Mouse (Mus musculus) stomach, embryonic 16.5 days (tissue): ENCODE results near the gene Ccpg1os. TPM values are rescaled to one million over a fixed set of nuclear protein-coding genes. Genes with fewer than 3 reads are reported as not detected.

Experiments
- ATAC-seq: fragments of 200-750 bp; cut with Nextera tagmentation; 2 replicates; pipeline ENCODE4 v1.8.0; 2017; ENCODE audit warnings: moderate number of reproducible peaks, moderate TSS enrichment; ENCODE audit not compliant: insufficient read depth, low FRiP score
- H3K27ac ChIP-seq: fragments of 300-500 bp; sonication (generic); 2 replicates; pipeline ENCODE4 v1.5.1; 2014; ENCODE audit warnings: low read length
- H3K27me3 ChIP-seq: fragments of 300-500 bp; sonication (generic); 2 replicates; pipeline ENCODE4 v1.6.1; 2014; ENCODE audit warnings: low read length, control low read depth, mixed read lengths; ENCODE audit not compliant: control insufficient read depth, insufficient read depth
- H3K36me3 ChIP-seq: fragments of 300-500 bp; sonication (generic); 2 replicates; pipeline ENCODE4 v1.6.1; 2014; ENCODE audit warnings: low read length; ENCODE audit not compliant: control insufficient read depth, insufficient read depth
- H3K4me1 ChIP-seq: fragments of 300-500 bp; sonication (generic); 2 replicates; pipeline ENCODE4 v1.6.1; 2014; ENCODE audit warnings: low read length, control low read depth, mixed read lengths; ENCODE audit not compliant: control insufficient read depth, insufficient read depth
- H3K4me2 ChIP-seq: fragments of 300-500 bp; sonication (generic); 2 replicates; pipeline ENCODE4 v1.6.1; 2014; ENCODE audit warnings: low read depth, low read length, mixed read lengths
- H3K4me3 ChIP-seq: fragments of 300-500 bp; sonication (generic); replicated peaks from 2 replicates; pipeline ENCODE4 v1.5.1; 2014; ENCODE audit warnings: mild to moderate bottlenecking, low read length
- H3K9ac ChIP-seq: fragments of 300-500 bp; sonication (generic); 2 replicates; pipeline ENCODE4 v1.6.1; 2014; ENCODE audit warnings: low read length
- H3K9me3 ChIP-seq: fragments of 300-500 bp; sonication (generic); replicated peaks from 2 replicates; pipeline ENCODE4 v1.6.1; 2016; ENCODE audit warnings: low read length, control low read depth; ENCODE audit not compliant: control insufficient read depth
- WGBS: fragments of 180-500 bp; shearing (Covaris S2); extraction: QIAGEN DNeasy Blood & Tissue Kit; methylation state at CpG from one replicate; pipeline ENCODE4 v1.1.7; 2014; 5-methylcytosine and 5-hydroxymethylcytosine counted together
- microRNA-seq: library from miRNA; unstranded; fragments of <30 nt; microRNA quantifications from one replicate; pipeline ENCODE4, GENCODE M21; 2016
- polyA plus RNA-seq: library from polyadenylated mRNA; unstranded; fragments of >200 nt; fragmentation: Nextera tagmentation; extraction: Ambion mirVana; gene quantifications from 2 replicates; pipeline ENCODE4 v1.2.1, GENCODE M21; 2015

The Ccpg1os gene
- polyA plus RNA-seq, 1 experiment from 2014 or later: 11.2 TPM

DNA sequence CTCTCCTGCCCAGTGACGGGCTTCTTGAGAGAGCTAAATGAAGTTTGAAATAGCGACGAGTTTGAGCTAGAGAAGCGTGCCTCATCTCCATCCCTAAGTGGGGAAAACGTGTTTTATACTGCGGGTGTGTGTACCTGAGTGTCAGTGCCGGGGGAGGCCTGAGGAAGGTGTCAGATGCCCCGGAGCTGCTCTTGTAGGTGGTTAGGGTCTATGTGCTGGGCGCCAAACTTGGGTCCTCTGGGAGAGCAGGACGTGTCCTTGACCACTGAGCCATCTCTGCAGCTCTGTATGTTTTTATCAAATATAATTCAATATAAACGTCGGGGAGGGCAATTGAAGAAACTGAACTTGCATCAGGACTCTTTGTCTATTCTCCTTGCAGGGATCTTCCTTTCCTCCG, 40.9 kb downstream of the Ccpg1os start:
- no peak overlapping the region for H3K4me3 ChIP-seq
- no peaks in the 10 kb centered on the region for H3K27me3 ChIP-seq
- 88% methylated on average over 13 of the region's 13 CpGs for WGBS
- no peak overlapping the region for H3K27ac ChIP-seq
- no peaks in the 10 kb centered on the region for H3K9me3 ChIP-seq
- no peak overlapping the region for H3K4me2 ChIP-seq
- no peak for ATAC-seq
- H3K4me1 ChIP-seq: no peaks in the 10 kb centered on the region; the same call in 1 of the 2 replicates
- no peak overlapping the region for H3K9ac ChIP-seq
- H3K36me3 ChIP-seq: peaks cover 11% of the 10 kb centered on the region; the same call in 1 of the 2 replicates

GRCm38 (mm10) chr9:72943424-72943823, 41.8 kb downstream of the Ccpg1os start:
- H3K4me3 ChIP-seq: no peak overlapping the region
- H3K9ac ChIP-seq: no peak overlapping the region
- H3K4me1 ChIP-seq: no peaks in the 10 kb centered on the region; the same call in 1 of the 2 replicates
- no peak for ATAC-seq
- H3K27ac ChIP-seq: no peak overlapping the region
- 55% methylated on average over 3 of the region's 3 CpGs for WGBS
- H3K27me3 ChIP-seq: no peaks in the 10 kb centered on the region
- no peak overlapping the region for H3K4me2 ChIP-seq
- H3K9me3 ChIP-seq: no peaks in the 10 kb centered on the region
- peaks cover 11% of the 10 kb centered on the region; the same call in 1 of the 2 replicates for H3K36me3 ChIP-seq

DNA sequence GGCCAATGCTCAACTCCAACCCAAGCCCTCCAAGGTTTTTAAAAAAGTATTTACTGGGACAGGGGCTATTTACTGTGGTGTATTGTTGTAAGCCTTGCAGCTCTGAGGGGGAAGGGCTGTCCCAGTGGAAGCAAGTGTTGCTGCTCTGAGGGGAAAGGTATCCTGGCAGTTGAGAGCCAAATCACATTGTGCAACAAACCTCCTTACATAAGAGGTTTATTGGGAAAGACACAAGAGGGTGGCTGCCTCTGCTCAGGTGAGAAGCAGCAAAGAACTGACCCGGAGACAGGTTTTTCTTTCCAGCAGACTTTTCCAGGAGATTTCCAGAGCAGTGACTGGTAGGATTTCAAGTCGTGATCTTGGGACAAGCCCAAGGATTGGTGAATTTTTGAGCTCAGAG, 48.9 kb downstream of the Ccpg1os start:
- no peaks in the 10 kb centered on the region; the same call in 1 of the 2 replicates for H3K9me3 ChIP-seq
- no peak overlapping the region for H3K9ac ChIP-seq
- no peak overlapping the region for H3K4me3 ChIP-seq
- 74% methylated on average over 2 of the region's 2 CpGs for WGBS
- ATAC-seq: no peak
- no peak overlapping the region for H3K27ac ChIP-seq
- H3K4me1 ChIP-seq: no peaks in the 10 kb centered on the region
- no peak overlapping the region for H3K4me2 ChIP-seq
- no peaks in the 10 kb centered on the region for H3K27me3 ChIP-seq
- no peaks in the 10 kb centered on the region for H3K36me3 ChIP-seq

DNA sequence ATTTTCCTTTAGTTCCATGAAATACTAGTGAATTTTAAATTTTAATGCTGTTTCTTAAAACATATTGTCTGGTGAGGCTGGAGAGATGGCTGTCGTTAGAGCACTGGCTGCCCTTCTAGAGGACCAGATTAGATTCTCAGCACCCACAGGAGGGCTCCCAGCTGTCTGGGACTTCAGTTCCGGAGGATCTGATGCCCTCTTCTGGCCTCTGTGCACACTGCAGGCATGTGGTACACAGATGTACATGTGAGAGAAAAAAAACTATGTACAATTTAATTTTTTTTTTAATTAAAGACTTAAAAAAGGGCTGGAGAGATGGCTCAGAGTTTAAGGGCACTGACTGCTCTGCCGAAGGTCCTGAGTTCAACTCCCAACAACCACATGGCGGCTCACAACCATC, 49.9 kb downstream of the Ccpg1os start:
- no peak overlapping the region for H3K9ac ChIP-seq
- H3K27ac ChIP-seq: no peak overlapping the region
- H3K27me3 ChIP-seq: no peaks in the 10 kb centered on the region
- H3K36me3 ChIP-seq: no peaks in the 10 kb centered on the region
- 88% methylated on average over 4 of the region's 4 CpGs for WGBS
- no peaks in the 10 kb centered on the region for H3K4me1 ChIP-seq
- H3K4me3 ChIP-seq: no peak overlapping the region
- no peaks in the 10 kb centered on the region; the same call in 1 of the 2 replicates for H3K9me3 ChIP-seq
- ATAC-seq: no peak
- no peak overlapping the region for H3K4me2 ChIP-seq

GRCm38 (mm10) chr9:72931166-72931790, 53.9 kb downstream of the Ccpg1os start:
- WGBS: 79% methylated on average over 13 of the region's 13 CpGs
- peaks cover 10% of the 10 kb centered on the region for H3K4me1 ChIP-seq
- ATAC-seq: no peak
- H3K9me3 ChIP-seq: no peaks in the 10 kb centered on the region; the same call in 1 of the 2 replicates
- no peaks in the 10 kb centered on the region for H3K36me3 ChIP-seq
- no peak overlapping the region for H3K4me2 ChIP-seq
- no peak overlapping the region for H3K9ac ChIP-seq
- H3K27ac ChIP-seq: no peak overlapping the region
- H3K4me3 ChIP-seq: no peak overlapping the region
- no peaks in the 10 kb centered on the region for H3K27me3 ChIP-seq

Small RNAs within 50 kb of the gene (microRNA-seq; reads per million reads assigned to microRNA genes)
- gene Gm27353: not detected

Other genes starting within 250 kb of the Ccpg1os start
- gene Prtg, start 178.5 kb downstream of the Ccpg1os start, polyA plus RNA-seq: 0.25 and 0.31 TPM in 2 replicates
- gene Pygo1, start 59.7 kb downstream of the Ccpg1os start, polyA plus RNA-seq: 2.5 and 2.8 TPM in 2 replicates
- gene Dyx1c1, start 26.6 kb downstream of the Ccpg1os start, polyA plus RNA-seq: 0.77 and 0.81 TPM in 2 replicates
- not detected in 2 replicates for gene Gm44503, start 26.5 kb downstream of the Ccpg1os start, polyA plus RNA-seq
- gene Ccpg1, start within 50 bp of the Ccpg1os start, polyA plus RNA-seq: 36.8 and 38.6 TPM in 2 replicates
- gene Pigb, start 55.0 kb upstream of the Ccpg1os start, polyA plus RNA-seq: 15.6 and 18.7 TPM in 2 replicates
- gene Rab27a, start 59.5 kb upstream of the Ccpg1os start, polyA plus RNA-seq: 23.3 and 27.7 TPM in 2 replicates
- 0.10 and 0.40 TPM in 2 replicates for gene Khdc3, start 116.5 kb upstream of the Ccpg1os start, polyA plus RNA-seq
- gene Gm20509, start 117.1 kb upstream of the Ccpg1os start, polyA plus RNA-seq: not detected in 2 replicates
- gene Rsl24d1, start 128.0 kb upstream of the Ccpg1os start, polyA plus RNA-seq: 85.1 and 90.5 TPM in 2 replicates